Mouse (Mus musculus) liver, embryonic 12.5 days (tissue): ENCODE measurements around the gene Cldn10. TPM values are rescaled to one million over a fixed set of nuclear protein-coding genes. Genes with fewer than 3 reads are reported as not detected.

Source experiments
- ATAC-seq: fragments of 200-750 bp; cut with Nextera tagmentation; 2 replicates; pipeline ENCODE4 v1.8.0; 2017; ENCODE audit warnings: moderate number of reproducible peaks, mild to moderate bottlenecking, moderate library complexity
- H3K27ac ChIP-seq: fragments of 300-500 bp; sonication (generic); 2 replicates; pipeline ENCODE4 v1.5.1; 2016; ENCODE audit warnings: mild to moderate bottlenecking
- H3K27me3 ChIP-seq: fragments of 300-500 bp; sonication (generic); replicated peaks from 2 replicates; pipeline ENCODE4 v1.6.1; 2016; ENCODE audit warnings: mild to moderate bottlenecking, moderate library complexity
- H3K36me3 ChIP-seq: fragments of 300-500 bp; sonication (generic); 2 replicates; pipeline ENCODE4 v1.6.1; 2016; ENCODE audit warnings: mild to moderate bottlenecking, moderate library complexity
- H3K4me1 ChIP-seq: fragments of 300-500 bp; sonication (generic); 2 replicates; pipeline ENCODE4 v1.6.1; 2016
- H3K4me2 ChIP-seq: fragments of 300-500 bp; sonication (generic); 2 replicates; pipeline ENCODE4 v1.6.1; 2016; ENCODE audit warnings: mild to moderate bottlenecking, moderate library complexity
- H3K4me3 ChIP-seq: fragments of 300-500 bp; sonication (generic); 2 replicates; pipeline ENCODE4 v1.5.1; 2016; ENCODE audit warnings: mild to moderate bottlenecking, moderate library complexity
- H3K9ac ChIP-seq: fragments of 300-500 bp; sonication (generic); 2 replicates; pipeline ENCODE4 v1.6.1; 2016; ENCODE audit warnings: mild to moderate bottlenecking, moderate library complexity
- H3K9me3 ChIP-seq: fragments of 300-500 bp; sonication (generic); replicated peaks from 2 replicates; pipeline ENCODE4 v1.6.1; 2016; ENCODE audit warnings: mild to moderate bottlenecking, moderate library complexity
- WGBS: fragments of 180-500 bp; shearing (Covaris S2); methylation state at CpG from one replicate; pipeline ENCODE4 v1.1.7; 2016; ENCODE audit not compliant: insufficient replicate concordance; 5-methylcytosine and 5-hydroxymethylcytosine counted together
- polyA plus RNA-seq: library from polyadenylated mRNA; unstranded; fragments of >200 nt; fragmentation: Nextera tagmentation; extraction: Ambion mirVana; gene quantifications from 2 replicates; pipeline ENCODE4 v1.2.1, GENCODE M21; 2016

Cldn10 gene
- polyA plus RNA-seq, 1 experiment from 2014 or later: 0.30 TPM

DNA sequence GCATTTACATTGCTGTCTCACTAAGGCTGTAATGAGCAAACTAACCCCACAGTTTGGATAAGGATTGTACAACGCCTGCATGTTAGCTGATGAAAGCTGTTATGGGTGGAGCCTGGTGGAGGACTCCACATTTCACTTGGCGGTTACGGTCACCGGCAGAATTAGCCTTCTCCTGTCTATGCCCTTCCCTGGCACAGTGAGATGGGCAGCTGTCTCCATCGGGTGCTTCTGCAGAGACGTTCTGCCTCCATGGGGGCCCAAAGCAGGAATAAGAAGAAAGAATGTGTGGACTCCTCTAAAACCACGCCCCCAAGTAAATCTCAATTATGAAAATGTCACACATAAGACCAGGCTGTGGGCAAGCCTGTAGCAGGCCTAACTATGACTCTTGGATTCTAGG lies 21.8 kb upstream of the Cldn10 start:
- 63% methylated on average over 7 of the region's 7 CpGs for WGBS
- Histone ChIP-seq H3K27ac (no peak overlapping the region), H3K4me2 (peak overlapping the region; percentile 22; the same call in 1 of the 2 replicates), H3K27me3 (peaks cover 8% of the 10 kb centered on the region; the same call in 1 of the 2 replicates), H3K4me1 (peaks cover 27% of the 10 kb centered on the region), H3K9ac (no peak overlapping the region), H3K36me3 (no peaks in the 10 kb centered on the region), H3K4me3 (no peak overlapping the region), H3K9me3 (no peaks in the 10 kb centered on the region)
- ATAC-seq: no peak

DNA sequence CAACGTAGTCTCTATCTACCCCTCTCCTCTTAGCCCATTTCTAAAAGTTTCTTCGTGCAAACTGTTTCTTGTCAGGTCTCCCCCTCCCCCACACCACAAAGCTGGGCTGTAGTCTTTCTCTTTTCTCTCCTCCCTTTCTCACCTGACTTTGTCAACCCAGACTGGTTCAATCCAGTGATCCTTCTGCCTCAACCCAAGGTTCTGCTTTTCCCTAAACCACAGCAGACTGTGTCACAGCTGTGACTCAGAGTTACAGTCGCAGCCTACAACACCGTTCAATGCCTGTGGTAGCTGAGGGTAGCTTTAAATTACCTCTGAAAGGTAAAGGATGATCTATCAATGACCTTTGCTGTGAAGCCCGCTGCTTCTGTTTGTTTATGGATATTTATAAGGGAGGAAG lies 21.3 kb upstream of the Cldn10 start:
- Histone ChIP-seq H3K9me3 (no peaks in the 10 kb centered on the region), H3K4me3 (no peak overlapping the region), H3K4me1 (peaks cover 27% of the 10 kb centered on the region), H3K27ac (no peak overlapping the region), H3K27me3 (peaks cover 8% of the 10 kb centered on the region; the same call in 1 of the 2 replicates), H3K4me2 (no peak overlapping the region; the same call in 1 of the 2 replicates), H3K9ac (no peak overlapping the region), H3K36me3 (no peaks in the 10 kb centered on the region)
- ATAC-seq: no peak
- WGBS: 45% methylated on average over 5 of the region's 5 CpGs

DNA sequence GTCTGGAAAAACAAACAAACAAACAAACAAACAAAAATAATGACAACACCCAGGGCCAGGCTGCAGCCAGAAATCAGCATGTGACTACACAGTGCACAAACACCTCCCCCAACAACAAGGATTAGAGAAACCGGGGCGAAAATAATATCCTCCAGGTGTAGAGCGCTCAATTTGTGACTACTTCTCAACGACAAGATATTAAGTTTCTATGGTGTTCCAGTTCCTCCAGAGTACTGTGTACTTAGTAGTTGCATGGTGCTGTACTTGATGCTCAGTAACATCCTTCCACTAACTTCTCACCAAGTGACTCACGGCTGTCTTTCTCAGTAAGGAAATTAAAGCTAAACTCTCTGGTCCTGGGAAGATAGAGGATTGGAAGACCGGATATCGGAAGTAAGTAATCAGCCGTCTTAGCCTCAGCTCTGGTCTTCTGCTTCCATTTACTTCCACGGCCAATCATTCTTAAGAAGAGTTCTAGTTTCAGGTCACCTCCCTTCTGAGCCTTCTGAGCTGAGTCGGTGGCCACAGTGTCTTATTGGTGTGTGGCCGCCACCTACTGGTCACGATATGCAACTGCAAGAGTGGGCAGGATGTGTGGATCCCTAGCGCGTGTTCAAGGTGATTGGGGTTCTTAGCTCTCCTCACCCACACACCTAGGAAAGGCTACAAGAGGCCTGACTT lies 19.9 kb upstream of the Cldn10 start:
- no peaks in the 10 kb centered on the region for H3K36me3 ChIP-seq
- no peak overlapping the region for H3K9ac ChIP-seq
- H3K4me1 ChIP-seq: peaks cover 27% of the 10 kb centered on the region
- no peak overlapping the region for H3K27ac ChIP-seq
- H3K4me2 ChIP-seq: peak overlapping the region; percentile 39
- 32% methylated on average over 14 of the region's 14 CpGs for WGBS
- ATAC-seq: peak; percentile 83
- H3K4me3 ChIP-seq: no peak overlapping the region
- H3K27me3 ChIP-seq: peaks cover 8% of the 10 kb centered on the region; the same call in 1 of the 2 replicates
- H3K9me3 ChIP-seq: no peaks in the 10 kb centered on the region

DNA sequence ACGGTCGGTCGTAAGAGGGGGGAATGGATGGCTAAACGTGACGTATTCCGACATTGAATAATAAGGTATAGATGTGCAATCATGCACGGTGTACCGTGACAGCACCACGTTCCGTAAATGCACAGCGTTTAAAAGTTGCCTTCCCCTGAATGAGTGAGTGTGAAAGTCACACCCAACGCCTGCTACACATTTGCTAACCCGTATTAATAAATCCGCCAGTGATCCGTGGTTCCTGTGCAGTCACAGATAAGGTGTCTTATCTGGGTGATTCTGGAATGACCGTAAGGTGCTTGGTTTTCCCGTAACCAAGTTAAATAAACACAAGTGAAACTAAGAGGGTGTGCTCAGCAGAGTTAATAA lies 19.4 kb upstream of the Cldn10 start:
- Histone ChIP-seq H3K4me2 (peak overlapping the region; percentile 39), H3K4me1 (peaks cover 27% of the 10 kb centered on the region), H3K36me3 (no peaks in the 10 kb centered on the region), H3K27me3 (peaks cover 8% of the 10 kb centered on the region; the same call in 1 of the 2 replicates), H3K9me3 (no peaks in the 10 kb centered on the region), H3K4me3 (no peak overlapping the region), H3K9ac (no peak overlapping the region), H3K27ac (no peak overlapping the region)
- 35% methylated on average over 17 of the region's 17 CpGs for WGBS
- ATAC-seq: peak; percentile 76

DNA sequence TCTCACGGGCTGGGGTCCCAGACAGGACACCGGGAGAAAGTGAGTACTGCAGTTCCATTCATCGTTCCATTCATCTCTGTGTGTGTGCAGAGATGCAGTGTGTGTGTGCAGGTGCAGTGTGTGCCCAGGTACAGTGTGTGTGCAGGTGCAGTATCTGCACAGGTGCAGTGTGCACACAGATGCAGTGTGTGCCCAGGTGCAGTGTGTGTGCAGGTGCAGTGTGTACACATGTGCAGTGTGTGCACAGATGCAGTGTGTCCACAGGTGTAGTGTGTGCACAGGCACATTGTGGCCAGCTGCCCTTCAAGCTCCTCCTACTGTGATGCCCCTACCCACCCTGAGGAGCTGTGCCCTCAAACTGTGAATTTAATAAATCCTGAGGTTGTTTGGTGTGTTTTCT lies 14.0 kb upstream of the Cldn10 start:
- no peaks in the 10 kb centered on the region for H3K9me3 ChIP-seq
- H3K27me3 ChIP-seq: 0 out of 2 replicates have a peak, but pooled peaks cover 6% of the 10 kb centered on the region
- WGBS: 85% methylated on average over 3 of the region's 3 CpGs
- H3K27ac ChIP-seq: no peak overlapping the region
- H3K9ac ChIP-seq: no peak overlapping the region
- H3K4me3 ChIP-seq: no peak overlapping the region
- no peak overlapping the region for H3K4me2 ChIP-seq
- peaks cover 9% of the 10 kb centered on the region for H3K4me1 ChIP-seq
- ATAC-seq: 0 out of 2 replicates have a peak, but pooled peaks have one; percentile 7
- H3K36me3 ChIP-seq: no peaks in the 10 kb centered on the region

DNA sequence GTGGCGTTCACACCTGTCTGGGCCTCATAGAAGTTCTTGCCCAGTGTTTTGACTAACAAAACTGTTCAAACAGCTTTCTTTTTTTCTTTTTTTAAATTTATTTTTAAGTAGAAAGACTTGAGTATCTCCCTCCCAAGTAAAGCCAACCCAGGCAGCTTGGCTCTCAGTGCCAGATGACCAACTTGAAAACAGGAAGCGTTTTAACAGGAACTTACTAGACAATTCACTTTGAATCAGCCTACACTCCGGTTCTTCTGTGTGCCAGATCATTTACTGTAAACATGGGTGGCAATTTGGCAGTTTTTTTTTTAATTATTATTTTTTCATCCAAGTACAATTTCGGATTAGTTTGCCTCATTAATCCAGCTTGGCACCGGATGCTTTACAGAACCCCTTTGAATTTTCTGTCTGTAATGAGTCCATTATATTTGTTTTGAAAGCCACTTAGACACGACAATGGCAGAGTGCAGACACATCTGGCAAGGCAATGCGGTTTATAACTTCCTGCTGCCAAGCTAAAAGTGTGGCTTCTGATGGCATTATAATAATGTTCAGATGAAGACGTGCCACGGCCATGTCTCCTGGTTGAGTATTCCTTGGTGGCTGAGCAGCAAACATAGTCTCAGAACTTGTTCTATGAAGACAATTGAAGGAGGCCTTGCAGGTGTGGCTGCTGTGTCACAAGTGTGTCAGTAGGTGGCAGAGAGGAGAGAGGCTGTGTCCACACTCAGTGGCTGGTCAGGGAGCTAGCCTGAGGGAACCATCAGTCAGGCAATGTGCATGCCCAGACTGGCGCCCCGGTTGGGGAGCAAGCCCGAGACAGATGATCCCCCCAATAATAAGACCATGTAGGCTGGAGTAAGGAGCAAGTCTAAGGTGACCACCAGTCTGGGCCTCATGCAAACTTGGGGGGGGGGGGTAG lies 12.9 kb upstream of the Cldn10 start:
- H3K4me2 ChIP-seq: no peak overlapping the region
- peak; percentile 50; the same call in 1 of the 2 replicates for ATAC-seq
- 65% methylated on average over 12 of the region's 12 CpGs for WGBS
- H3K4me1 ChIP-seq: peaks cover 6% of the 10 kb centered on the region; the same call in 1 of the 2 replicates
- no peak overlapping the region for H3K9ac ChIP-seq
- 0 out of 2 replicates have a peak overlapping the region, but pooled peaks have one; percentile 46 for H3K27ac ChIP-seq
- H3K27me3 ChIP-seq: no peaks in the 10 kb centered on the region
- no peak overlapping the region for H3K4me3 ChIP-seq
- H3K36me3 ChIP-seq: no peaks in the 10 kb centered on the region
- H3K9me3 ChIP-seq: no peaks in the 10 kb centered on the region

DNA sequence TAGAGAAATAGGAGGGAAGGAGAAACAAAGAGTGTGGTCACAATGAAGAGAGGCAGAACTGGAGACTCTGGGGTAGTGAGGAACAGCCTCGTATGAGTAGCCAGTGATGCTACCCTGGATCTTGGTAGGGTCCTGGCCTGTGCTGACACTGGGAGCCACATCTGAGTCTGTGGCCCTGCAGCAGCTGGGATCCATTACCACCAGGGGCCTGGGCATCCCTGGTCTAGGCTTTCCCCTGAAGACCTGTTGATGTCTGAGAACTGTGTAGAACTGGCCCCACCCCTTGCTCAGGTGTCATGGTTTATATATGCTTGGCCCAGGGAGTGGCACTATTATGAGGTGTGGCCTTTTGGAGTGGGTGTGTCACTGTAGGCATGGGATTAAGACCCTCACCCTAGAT lies 12.2 kb upstream of the Cldn10 start:
- H3K9me3 ChIP-seq: no peaks in the 10 kb centered on the region
- no peak overlapping the region for H3K4me3 ChIP-seq
- WGBS: 61% methylated on average over 1 of the region's 1 CpGs
- no peak overlapping the region for H3K4me2 ChIP-seq
- H3K27ac ChIP-seq: no peak overlapping the region
- ATAC-seq: peak; percentile 16; the same call in 1 of the 2 replicates
- H3K27me3 ChIP-seq: no peaks in the 10 kb centered on the region
- no peaks in the 10 kb centered on the region for H3K36me3 ChIP-seq
- peaks cover 6% of the 10 kb centered on the region; the same call in 1 of the 2 replicates for H3K4me1 ChIP-seq
- H3K9ac ChIP-seq: no peak overlapping the region

DNA sequence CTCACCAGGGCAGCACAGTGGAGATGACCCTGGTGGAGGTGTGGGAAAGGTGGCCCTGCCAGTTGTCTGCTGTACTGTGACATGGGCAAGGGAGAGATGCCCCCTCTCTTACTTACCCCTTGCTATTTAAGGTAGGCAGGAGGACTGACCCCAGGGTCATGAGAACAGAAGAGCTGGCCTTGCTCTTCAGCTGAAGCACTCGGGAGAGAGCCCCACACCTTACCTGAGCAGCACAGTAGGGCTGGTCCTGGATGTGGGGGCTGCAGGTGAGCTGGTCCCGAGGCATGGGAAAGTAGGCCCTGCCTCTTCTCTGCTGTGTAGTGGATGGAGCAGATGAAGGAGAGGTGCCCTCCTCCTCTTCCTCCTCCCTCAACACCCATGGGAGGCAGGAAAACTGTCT lies 11.3 kb upstream of the Cldn10 start:
- Histone ChIP-seq H3K27me3 (no peaks in the 10 kb centered on the region), H3K4me2 (no peak overlapping the region), H3K9me3 (no peaks in the 10 kb centered on the region), H3K9ac (no peak overlapping the region), H3K4me3 (no peak overlapping the region), H3K27ac (no peak overlapping the region; the same call in 1 of the 2 replicates), H3K36me3 (no peaks in the 10 kb centered on the region), H3K4me1 (peaks cover 6% of the 10 kb centered on the region; the same call in 1 of the 2 replicates)
- 70% methylated on average over 2 of the region's 2 CpGs for WGBS
- ATAC-seq: peak; percentile 26; the same call in 1 of the 2 replicates

DNA sequence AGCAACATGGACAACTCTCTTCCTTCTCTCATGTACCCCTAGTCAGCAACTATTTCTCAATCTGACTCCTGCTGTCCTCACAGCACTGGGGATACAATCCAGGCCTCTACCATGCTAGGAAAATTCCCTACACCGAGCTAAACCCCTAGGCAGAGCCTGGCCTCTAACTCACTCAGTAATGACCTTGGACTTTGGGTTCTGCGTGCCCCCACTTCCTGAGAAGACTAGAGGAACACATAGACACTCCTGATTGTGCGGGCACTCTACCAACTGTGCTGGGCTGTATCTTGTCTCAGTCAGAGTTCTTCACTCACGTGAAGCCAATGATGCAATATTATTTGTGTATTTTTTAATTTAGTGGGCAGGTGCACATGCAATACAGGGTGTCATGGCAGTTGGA lies 10.2 kb upstream of the Cldn10 start:
- Histone ChIP-seq H3K27ac (no peak overlapping the region), H3K27me3 (no peaks in the 10 kb centered on the region), H3K9me3 (no peaks in the 10 kb centered on the region), H3K36me3 (no peaks in the 10 kb centered on the region), H3K4me1 (peaks cover 10% of the 10 kb centered on the region; the same call in 1 of the 2 replicates), H3K4me3 (no peak overlapping the region), H3K4me2 (no peak overlapping the region), H3K9ac (no peak overlapping the region)
- 69% methylated on average over 4 of the region's 4 CpGs for WGBS
- ATAC-seq: no peak

DNA sequence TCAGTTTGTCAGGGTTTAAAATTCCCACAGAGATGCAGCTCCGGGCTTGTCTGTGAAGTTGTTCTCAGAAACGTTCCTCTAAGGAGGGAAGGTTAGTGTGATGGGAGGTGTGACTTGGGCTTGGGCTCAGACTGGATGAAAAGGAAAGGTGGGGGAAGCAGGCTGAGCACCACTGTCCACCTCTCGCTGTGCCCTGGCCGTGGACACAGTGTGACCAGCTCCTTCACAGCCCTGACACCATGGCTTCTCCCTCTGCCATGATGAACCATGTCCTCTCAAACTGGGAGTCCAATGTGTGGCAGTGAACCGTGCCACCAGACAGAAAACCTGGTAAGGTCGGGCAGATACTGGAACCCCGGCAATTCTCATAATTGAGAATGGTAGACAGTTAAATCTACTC lies 6.1 kb upstream of the Cldn10 start:
- 71% methylated on average over 7 of the region's 7 CpGs for WGBS
- no peak overlapping the region for H3K4me2 ChIP-seq
- no peak overlapping the region for H3K4me3 ChIP-seq
- H3K27me3 ChIP-seq: no peaks in the 10 kb centered on the region
- H3K36me3 ChIP-seq: no peaks in the 10 kb centered on the region
- H3K4me1 ChIP-seq: peaks cover 12% of the 10 kb centered on the region; the same call in 1 of the 2 replicates
- no peak overlapping the region for H3K27ac ChIP-seq
- no peak overlapping the region for H3K9ac ChIP-seq
- H3K9me3 ChIP-seq: no peaks in the 10 kb centered on the region
- no peak for ATAC-seq

DNA sequence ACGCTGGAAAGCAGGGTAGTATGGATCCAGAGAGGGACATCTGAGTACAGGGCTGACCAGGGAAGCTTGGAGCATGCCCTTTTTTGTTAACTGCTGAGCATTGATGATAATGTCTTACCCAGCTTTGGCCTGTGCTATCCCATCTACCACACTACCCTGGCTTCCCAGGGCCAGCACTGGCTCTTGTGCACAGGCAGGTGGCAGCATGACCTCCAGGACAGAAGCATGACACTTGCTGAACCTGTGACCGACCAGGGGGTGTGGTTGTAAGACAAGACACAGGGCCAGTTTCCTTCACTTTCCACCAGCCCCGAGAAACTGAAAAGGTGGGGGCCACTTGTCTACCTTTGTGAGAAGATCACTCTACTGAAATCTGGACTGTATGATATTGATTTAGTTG lies 5.5 kb upstream of the Cldn10 start:
- H3K9me3 ChIP-seq: no peaks in the 10 kb centered on the region
- H3K9ac ChIP-seq: no peak overlapping the region
- WGBS: 36% methylated on average over 3 of the region's 3 CpGs
- H3K27ac ChIP-seq: no peak overlapping the region
- H3K4me2 ChIP-seq: no peak overlapping the region
- ATAC-seq: peak; percentile 87
- no peaks in the 10 kb centered on the region for H3K27me3 ChIP-seq
- H3K36me3 ChIP-seq: no peaks in the 10 kb centered on the region
- no peak overlapping the region for H3K4me3 ChIP-seq
- peaks cover 14% of the 10 kb centered on the region for H3K4me1 ChIP-seq
